Mouse (Mus musculus) thymus, adult 2 months (tissue): ENCODE results near the gene Gm49358. TPM values are rescaled to one million over a fixed set of nuclear protein-coding genes. Genes with fewer than 3 reads are reported as not detected.
A peak's percentile ranks its signal among the peaks of the same experiment; 100 is the strongest.

Experiments used
- DNase-seq: peaks from one replicate; pipeline ENCODE4 v3.0.0; 2021
- H3K27ac ChIP-seq: fragments of 200-500 bp; 2 replicates; pipeline ENCODE4 v1.5.1; 2012; ENCODE audit warnings: low read length, control low read depth; ENCODE audit not compliant: control insufficient read depth, insufficient read depth
- H3K27me3 ChIP-seq: fragments of 200-500 bp; 2 replicates; pipeline ENCODE4 v1.6.1; 2012; ENCODE audit warnings: mild to moderate bottlenecking, low read length, moderate library complexity, mixed read lengths; ENCODE audit not compliant: control insufficient read depth, insufficient read depth
- H3K36me3 ChIP-seq: fragments of 200-500 bp; 2 replicates; pipeline ENCODE4 v1.6.1; 2012; ENCODE audit warnings: mild to moderate bottlenecking, low read length, moderate library complexity; ENCODE audit not compliant: control insufficient read depth, insufficient read depth
- H3K4me1 ChIP-seq: fragments of 200-500 bp; replicated peaks from 2 replicates; pipeline ENCODE4 v1.6.1; 2012; ENCODE audit warnings: low read length; ENCODE audit not compliant: control insufficient read depth, insufficient read depth
- H3K4me3 ChIP-seq: fragments of 200-500 bp; 2 replicates; pipeline ENCODE4 v1.5.1; 2012; ENCODE audit warnings: mild to moderate bottlenecking, low read length, control low read depth, moderate library complexity; ENCODE audit not compliant: control insufficient read depth, insufficient read depth
- CTCF ChIP-seq: fragments of 200-500 bp; IDR thresholded peaks from 2 replicates; pipeline ENCODE4 v1.5.1; 2012; ENCODE audit warnings: mild to moderate bottlenecking, control low read depth, low read length, moderate library complexity, borderline replicate concordance; ENCODE audit not compliant: control insufficient read depth, poor library complexity, insufficient read depth; ENCODE audit errors: extremely low read depth
- POLR2A ChIP-seq: fragments of 200-500 bp; IDR thresholded peaks from 2 replicates; pipeline ENCODE4 v1.6.1; 2012; ENCODE audit warnings: mild to moderate bottlenecking, low read length, control low read depth, moderate library complexity; ENCODE audit not compliant: control insufficient read depth, poor library complexity, insufficient read depth; ENCODE audit errors: extremely low read depth
- WGBS: fragments of 180-500 bp; shearing (Covaris S2); methylation state at CpG from one replicate; pipeline ENCODE4 v1.1.7; 2018; 5-methylcytosine and 5-hydroxymethylcytosine counted together
- polyA plus RNA-seq: library from polyadenylated mRNA; depleted of rRNA; stranded (reverse); fragments of >200 nt; gene quantifications from 2 replicates; pipeline ENCODE4 v1.2.3, GENCODE M21; 2012

Gene Gm49358
- polyA plus RNA-seq, 1 experiment = not detected

DNA sequence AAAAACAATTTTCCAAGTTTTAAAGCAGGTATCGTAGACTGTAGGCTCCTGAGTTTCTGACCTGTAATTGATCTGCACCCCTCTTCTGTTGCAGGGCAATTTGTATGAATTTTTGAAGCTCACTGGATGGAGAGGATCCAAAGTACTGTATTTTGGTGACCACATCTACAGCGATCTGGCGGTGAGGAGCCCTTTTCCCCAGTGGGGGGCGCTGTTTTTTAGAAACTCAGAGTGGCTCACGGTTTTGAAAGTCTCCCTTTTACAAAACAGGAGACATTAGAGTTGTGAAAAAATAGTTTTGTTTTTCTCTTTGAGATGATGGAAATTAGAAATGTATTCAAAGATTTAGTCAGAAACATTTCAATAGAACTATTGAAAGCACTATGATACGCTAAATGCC, 60.3 kb downstream of the Gm49358 start:
- no peaks in the 10 kb centered on the region for H3K36me3 ChIP-seq
- no peak for DNase-seq
- no peak overlapping the region for H3K27ac ChIP-seq
- H3K4me3 ChIP-seq = no peak overlapping the region
- no peaks in the 10 kb centered on the region for H3K27me3 ChIP-seq
- peaks cover 7% of the 10 kb centered on the region for H3K4me1 ChIP-seq
- WGBS = 96% methylated on average over 6 of the region's 6 CpGs
- no peak for TF ChIP-seq POLR2A
- no peak for TF ChIP-seq CTCF

DNA sequence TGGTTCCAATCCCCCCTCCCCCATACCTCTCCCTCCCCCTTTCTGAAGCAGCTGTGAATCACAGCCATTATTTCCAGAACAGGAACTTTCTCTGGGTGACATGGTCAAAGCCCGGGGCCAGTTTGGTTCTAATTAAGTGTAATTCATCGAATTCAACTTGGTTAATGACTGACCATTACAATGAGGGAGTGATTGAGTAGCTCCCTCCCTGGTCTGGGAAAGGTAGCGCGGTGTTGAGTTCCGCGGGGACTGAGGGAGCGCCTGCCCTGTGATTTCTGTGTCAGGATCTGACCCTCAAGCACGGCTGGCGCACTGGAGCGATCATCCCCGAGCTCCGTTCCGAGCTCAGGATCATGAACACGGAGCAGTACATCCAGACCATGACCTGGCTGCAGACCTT, 61.1 kb downstream of the Gm49358 start:
- Histone ChIP-seq H3K27ac (no peak overlapping the region), H3K4me1 (peaks cover 8% of the 10 kb centered on the region), H3K36me3 (no peaks in the 10 kb centered on the region), H3K4me3 (no peak overlapping the region), H3K27me3 (no peaks in the 10 kb centered on the region)
- no peak for DNase-seq
- TF ChIP-seq POLR2A = no peak
- TF ChIP-seq CTCF = no peak
- WGBS = 95% methylated on average over 14 of the region's 14 CpGs

DNA sequence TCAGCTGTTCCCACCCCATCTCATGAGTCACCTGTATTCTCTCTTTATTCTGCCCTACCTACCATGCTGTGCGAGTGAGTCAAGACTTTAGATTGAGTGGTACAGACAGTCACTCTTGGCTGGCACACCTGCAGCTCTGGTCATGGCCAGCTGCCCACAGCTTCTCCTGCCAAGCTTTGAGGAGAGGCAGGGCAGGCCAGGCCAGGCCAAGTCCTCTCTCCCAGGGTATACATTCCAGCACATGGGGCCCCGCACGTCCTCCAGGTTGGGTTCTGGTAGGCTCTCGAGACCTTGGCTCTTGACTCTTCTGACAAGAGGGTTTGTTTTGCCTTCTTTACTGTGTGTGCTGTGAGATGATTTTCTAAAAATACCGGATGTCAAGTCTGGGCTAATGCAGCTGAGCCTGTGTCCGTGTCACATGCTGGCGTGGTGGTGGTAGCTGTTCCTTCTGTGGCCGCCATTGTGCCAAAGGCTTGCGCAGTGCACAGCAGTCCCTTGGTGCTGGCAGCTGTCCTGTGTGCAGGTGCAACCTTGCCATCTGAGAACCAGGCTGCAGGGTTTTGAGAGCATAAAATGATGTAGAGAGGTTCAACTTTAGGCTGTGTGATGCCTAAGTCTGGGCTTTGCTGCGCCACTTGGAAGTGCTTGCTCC, 62.2 kb downstream of the Gm49358 start:
- H3K4me1 ChIP-seq = peaks cover 8% of the 10 kb centered on the region
- H3K27ac ChIP-seq = no peak overlapping the region
- no peak for TF ChIP-seq CTCF
- no peak for TF ChIP-seq POLR2A
- no peaks in the 10 kb centered on the region for H3K27me3 ChIP-seq
- H3K36me3 ChIP-seq = no peaks in the 10 kb centered on the region
- WGBS = 95% methylated on average over 10 of the region's 10 CpGs
- no peak for DNase-seq
- H3K4me3 ChIP-seq = no peak overlapping the region

- H3K4me1 ChIP-seq = peaks cover 8% of the 10 kb centered on the region
- H3K27ac ChIP-seq = no peak overlapping the region
- no peaks in the 10 kb centered on the region for H3K36me3 ChIP-seq
- TF ChIP-seq POLR2A = no peak
- TF ChIP-seq CTCF = no peak
- no peak overlapping the region for H3K4me3 ChIP-seq
- 89% methylated on average over 3 of the region's 3 CpGs for WGBS
- no peaks in the 10 kb centered on the region for H3K27me3 ChIP-seq
- DNase-seq = no peak
Measured at GRCm38 (mm10) chr10:86826929-86827328, 63.2 kb downstream of the Gm49358 start.

GRCm38 (mm10) chr10:86828221-86829135, 64.7 kb downstream of the Gm49358 start:
- WGBS = 65% methylated on average over 15 of the region's 15 CpGs
- peak; percentile 6 for DNase-seq
- TF ChIP-seq CTCF = no peak
- no peak for TF ChIP-seq POLR2A
- Histone ChIP-seq H3K27ac (no peak overlapping the region), H3K27me3 (no peaks in the 10 kb centered on the region), H3K4me1 (peaks cover 8% of the 10 kb centered on the region), H3K4me3 (no peak overlapping the region), H3K36me3 (no peaks in the 10 kb centered on the region)

- H3K36me3 ChIP-seq = no peaks in the 10 kb centered on the region
- H3K4me3 ChIP-seq = no peak overlapping the region
- H3K4me1 ChIP-seq = peaks cover 8% of the 10 kb centered on the region
- no peak for DNase-seq
- WGBS = 97% methylated on average over 2 of the region's 2 CpGs
- TF ChIP-seq POLR2A = no peak
- no peak for TF ChIP-seq CTCF
- no peak overlapping the region for H3K27ac ChIP-seq
- H3K27me3 ChIP-seq = no peaks in the 10 kb centered on the region
Measured at GRCm38 (mm10) chr10:86829515-86829914, 65.7 kb downstream of the Gm49358 start.

DNA sequence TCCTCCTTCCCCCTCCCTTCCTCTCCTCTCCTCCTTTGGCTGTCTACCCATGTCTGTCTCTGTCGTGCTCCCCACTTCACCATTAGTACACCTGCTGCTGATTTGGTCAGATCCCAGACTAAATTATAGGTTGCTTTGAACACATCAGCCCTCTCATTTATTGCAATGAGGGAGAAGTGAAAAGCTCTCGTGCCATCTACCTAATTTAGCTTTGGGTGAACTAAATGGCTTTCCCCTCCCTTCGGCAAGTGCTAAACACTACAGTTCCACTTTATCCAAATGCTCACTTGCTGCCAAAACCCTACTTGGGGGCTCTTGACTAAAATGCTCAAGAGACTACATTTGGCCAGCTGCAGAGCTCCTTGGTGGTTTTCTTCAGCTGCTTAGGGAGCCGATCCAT, 73.0 kb downstream of the Gm49358 start:
- Histone ChIP-seq H3K27me3 (no peaks in the 10 kb centered on the region), H3K36me3 (no peaks in the 10 kb centered on the region), H3K4me1 (no peaks in the 10 kb centered on the region), H3K27ac (no peak overlapping the region), H3K4me3 (no peak overlapping the region)
- TF ChIP-seq POLR2A (no peak), CTCF (no peak)
- no peak for DNase-seq
- 86% methylated on average over 4 of the region's 4 CpGs for WGBS
